Mouse (Mus musculus) cerebellum, adult 2 months (tissue): ENCODE data around the gene Zscan26.
"Not testable (repeated sequence)": the region's sequence is repeated elsewhere in the genome, so short reads cannot be mapped to it uniquely, and the experiment has no call there.

Experiments
- CTCF ChIP-seq: fragments of 200-500 bp; IDR thresholded peaks from 2 replicates; pipeline ENCODE4 v1.5.1; 2011; ENCODE audit warnings: low read depth, mild to moderate bottlenecking, control low read depth, low read length, moderate library complexity, borderline replicate concordance; ENCODE audit not compliant: insufficient read depth
- POLR2A ChIP-seq: fragments of 200-500 bp; IDR thresholded peaks from 2 replicates; pipeline ENCODE4 v1.6.1; 2011; ENCODE audit warnings: low read length, control low read depth, borderline replicate concordance; ENCODE audit not compliant: insufficient read depth

DNA sequence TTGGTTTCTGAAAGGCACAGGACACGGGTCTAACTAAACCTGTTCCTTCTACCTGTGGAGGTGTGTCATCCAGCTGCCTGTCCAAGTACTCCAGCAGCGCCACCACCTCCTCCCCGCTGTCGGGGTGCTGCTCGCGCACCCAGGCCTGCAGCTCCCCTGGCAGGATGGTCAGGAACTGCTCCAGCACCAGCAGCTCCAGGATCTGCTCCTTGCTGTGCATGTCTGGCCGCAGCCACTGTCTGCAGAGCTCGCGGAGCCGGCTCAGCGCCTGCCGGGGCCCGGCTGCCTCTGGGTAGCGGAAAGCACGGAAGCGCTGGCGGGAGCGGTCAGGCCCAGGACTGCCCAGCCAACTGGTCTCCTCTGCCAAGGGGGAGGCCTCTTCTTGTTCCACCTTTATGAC, 57.5 kb downstream of the Zscan26 start:
- not testable (repeated sequence) for TF ChIP-seq POLR2A, CTCF
